Mouse (Mus musculus) fat pad, adult 2 months (tissue): Measurements from ENCODE around the gene Rnase1.
"Not testable (repeated sequence)": the region's sequence is repeated elsewhere in the genome, so short reads cannot be mapped to it uniquely, and the experiment has no call there.

Experiments
- DNase-seq: peaks from one replicate; pipeline ENCODE4 v3.0.0-alpha.2; 2011; ENCODE audit warnings: low read depth, low spot score; ENCODE audit errors: extremely low read depth

Rnase1 gene

GRCm38 (mm10) chr14:51142568-51142967 is 4.0 kb downstream of the Rnase1 start:
- no peak for DNase-seq

GRCm38 (mm10) chr14:51142119-51142518 is 4.5 kb downstream of the Rnase1 start:
- no peak for DNase-seq

GRCm38 (mm10) chr14:51140342-51140741 is 6.2 kb downstream of the Rnase1 start:
- DNase-seq: no peak

GRCm38 (mm10) chr14:51132372-51132771 is 14.2 kb downstream of the Rnase1 start:
- no peak for DNase-seq

- DNase-seq: no peak
Measured at GRCm38 (mm10) chr14:51131086-51131815, 15.3 kb downstream of the Rnase1 start.

- DNase-seq: no peak
Measured at GRCm38 (mm10) chr14:51130315-51130940, 16.2 kb downstream of the Rnase1 start.

GRCm38 (mm10) chr14:51129624-51129975 is 17.0 kb downstream of the Rnase1 start:
- DNase-seq: no peak

- no peak for DNase-seq
Measured at GRCm38 (mm10) chr14:51128775-51129623, 17.6 kb downstream of the Rnase1 start.

GRCm38 (mm10) chr14:51127648-51128258 is 18.8 kb downstream of the Rnase1 start:
- no peak for DNase-seq

- DNase-seq: no peak
Measured at GRCm38 (mm10) chr14:51125684-51126083, 20.9 kb downstream of the Rnase1 start.

- DNase-seq: no peak
Measured at GRCm38 (mm10) chr14:51113916-51114560, 32.5 kb downstream of the Rnase1 start, which contains the start of gene Eddm3b. Eddm3b (plus strand) TSS chr14:51114426.

GRCm38 (mm10) chr14:51113476-51113875 is 33.1 kb downstream of the Rnase1 start:
- DNase-seq: no peak

GRCm38 (mm10) chr14:51111966-51112365 is 34.6 kb downstream of the Rnase1 start:
- DNase-seq: no peak

- no peak for DNase-seq
Measured at GRCm38 (mm10) chr14:51106449-51106967, 40.1 kb downstream of the Rnase1 start.

- no peak for DNase-seq
Measured at GRCm38 (mm10) chr14:51104366-51104765, 42.2 kb downstream of the Rnase1 start.

GRCm38 (mm10) chr14:51103217-51103616 is 43.4 kb downstream of the Rnase1 start:
- no peak for DNase-seq

GRCm38 (mm10) chr14:51101284-51101683 is 45.3 kb downstream of the Rnase1 start:
- no peak for DNase-seq

GRCm38 (mm10) chr14:51098921-51099320 is 47.7 kb downstream of the Rnase1 start:
- DNase-seq: no peak

- not testable (repeated sequence) for DNase-seq
Measured at GRCm38 (mm10) chr14:51098300-51098699, 48.3 kb downstream of the Rnase1 start.

- DNase-seq: no peak
Measured at GRCm38 (mm10) chr14:51095736-51096524, 50.7 kb downstream of the Rnase1 start.
